Mouse (Mus musculus): ENCODE measurements around the gene Adcy1. TPM values are rescaled to one million over a fixed set of nuclear protein-coding genes. Genes with fewer than 3 reads are reported as not detected.

Adcy1 gene
- total RNA-seq (2017), result not detected in 2 replicates

DNA sequence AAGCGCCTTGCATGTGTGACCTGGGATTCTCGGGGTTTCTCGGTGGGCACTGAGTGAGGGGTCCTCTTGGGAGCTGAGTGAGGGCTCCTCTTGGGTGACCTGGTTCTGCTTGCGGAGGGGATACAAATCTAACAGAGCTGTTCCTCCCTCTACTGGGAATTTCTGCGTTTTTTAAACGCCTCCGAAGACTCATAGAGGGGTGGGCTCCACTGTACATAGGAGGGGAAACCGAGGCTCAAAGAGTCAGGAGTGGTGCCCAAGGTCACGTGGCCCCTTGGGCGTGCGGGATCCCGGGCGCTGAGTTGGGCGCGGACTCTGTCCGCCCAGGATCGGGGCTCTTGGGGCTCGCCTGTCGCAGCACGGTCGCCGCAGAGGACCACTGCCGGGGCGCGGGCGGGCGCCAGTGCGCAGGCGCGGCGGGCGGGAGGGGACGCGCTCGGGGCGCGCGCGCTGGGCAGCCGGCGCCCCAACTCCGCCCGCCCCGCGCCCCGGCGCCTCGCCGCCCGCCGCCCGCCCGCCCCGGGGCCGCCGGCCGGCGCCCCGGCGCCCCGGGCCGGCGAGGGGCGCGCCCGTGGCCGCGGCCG is at the start of gene Adcy1:
Adcy1 (plus strand) TSS at position 489 of the 584 bp plus-strand sequence.
- ATAC-seq (replicated peaks in 1 of 2; ENCODE audit: insufficient read depth in 1 of 2, low FRiP score in 2 of 2, low TSS enrichment in 1 of 2, low read depth in 1 of 2, poor library complexity in 2 of 2, severe bottlenecking in 2 of 2), result no peak

DNA sequence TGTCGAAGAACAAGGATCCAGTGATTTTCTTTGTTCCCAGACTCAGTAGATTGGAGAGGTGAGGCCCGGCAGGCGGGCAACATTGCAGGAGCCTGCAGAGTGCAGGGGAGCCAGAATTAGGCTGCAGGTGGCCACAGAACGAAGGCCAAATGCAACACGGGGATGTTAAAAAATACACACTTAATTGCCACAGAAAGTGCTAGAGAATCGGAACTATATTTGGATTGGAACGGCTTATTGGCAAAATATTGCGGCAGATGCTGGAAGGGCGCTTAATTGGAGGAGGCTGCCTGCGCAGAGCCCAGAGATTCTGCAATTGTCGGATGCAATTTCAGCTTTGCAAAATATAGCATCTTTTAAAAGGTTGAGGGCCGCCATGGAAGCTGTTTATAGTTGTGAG is 46.4 kb upstream of the Adcy1 start:
- no peak for ATAC-seq (replicated peaks in 1 of 2; ENCODE audit: insufficient read depth in 1 of 2, low FRiP score in 2 of 2, low TSS enrichment in 1 of 2, low read depth in 1 of 2, poor library complexity in 2 of 2, severe bottlenecking in 2 of 2)

DNA sequence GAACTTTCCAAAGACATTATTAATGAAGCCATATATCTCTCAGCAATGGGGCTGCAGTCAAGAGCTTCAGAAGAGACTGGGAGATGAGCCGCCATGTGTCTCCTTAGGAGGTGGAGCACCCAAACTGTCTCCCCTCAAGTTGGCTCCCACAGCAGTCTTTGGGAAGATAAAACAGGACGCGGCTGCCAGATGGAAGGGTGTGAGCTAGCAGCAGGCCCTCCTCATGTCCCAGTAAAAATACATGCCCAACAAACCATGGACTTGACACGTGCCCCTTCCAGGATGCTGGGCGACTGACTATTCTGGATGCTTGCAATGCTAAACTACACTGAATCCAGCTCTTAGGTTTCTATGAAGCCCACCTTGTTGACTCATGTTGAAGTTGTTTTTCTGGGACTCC is 45.2 kb upstream of the Adcy1 start:
- ATAC-seq (replicated peaks in 1 of 2; ENCODE audit: insufficient read depth in 1 of 2, low FRiP score in 2 of 2, low TSS enrichment in 1 of 2, low read depth in 1 of 2, poor library complexity in 2 of 2, severe bottlenecking in 2 of 2), result no peak

DNA sequence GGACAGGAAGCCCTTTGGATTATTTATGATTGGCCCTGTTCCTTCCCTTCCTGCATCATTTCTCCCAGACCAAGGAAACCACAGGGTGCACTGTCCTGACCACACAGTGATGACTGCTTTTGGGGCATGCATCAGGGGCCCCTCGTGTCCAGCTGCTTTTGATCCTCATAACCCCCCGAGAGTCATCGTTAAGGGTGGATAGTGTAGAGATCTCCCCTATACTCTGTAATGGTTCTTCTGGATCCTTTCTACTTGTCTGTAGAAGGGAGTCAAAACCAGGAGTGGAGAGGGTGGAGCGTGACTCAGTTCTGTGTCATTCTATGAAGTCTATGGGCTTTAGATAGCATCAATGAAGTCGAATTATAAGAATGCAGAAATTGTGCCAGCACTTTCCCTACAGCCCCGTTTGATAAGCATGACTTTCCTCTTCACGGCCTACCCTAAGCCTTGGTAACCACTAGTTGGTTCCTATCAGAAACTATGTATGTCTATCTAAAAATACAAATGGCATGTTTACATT is 44.2 kb upstream of the Adcy1 start:
- ATAC-seq (replicated peaks in 1 of 2; ENCODE audit: insufficient read depth in 1 of 2, low FRiP score in 2 of 2, low TSS enrichment in 1 of 2, low read depth in 1 of 2, poor library complexity in 2 of 2, severe bottlenecking in 2 of 2), result no peak

DNA sequence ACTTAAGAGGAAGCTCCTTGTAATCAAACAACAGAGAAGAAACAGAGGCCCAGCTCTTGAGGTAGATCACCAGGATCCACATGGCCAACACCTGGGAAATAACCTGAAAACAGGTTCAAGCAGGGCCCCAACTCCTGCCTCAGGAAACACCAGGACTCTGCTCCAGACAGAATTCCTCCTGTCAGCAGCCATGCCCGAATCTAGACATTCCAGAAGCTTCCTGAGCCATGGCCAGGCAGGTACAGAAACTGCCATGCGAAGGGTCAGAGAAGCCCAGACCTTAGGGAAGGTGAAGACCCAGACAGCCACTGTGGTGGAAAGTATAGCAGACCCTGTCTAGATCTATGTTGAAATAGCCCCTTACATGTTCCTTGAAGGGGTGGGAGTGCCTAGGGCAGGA is 30.2 kb upstream of the Adcy1 start:
- no peak for ATAC-seq (replicated peaks in 1 of 2; ENCODE audit: insufficient read depth in 1 of 2, low FRiP score in 2 of 2, low TSS enrichment in 1 of 2, low read depth in 1 of 2, poor library complexity in 2 of 2, severe bottlenecking in 2 of 2)

DNA sequence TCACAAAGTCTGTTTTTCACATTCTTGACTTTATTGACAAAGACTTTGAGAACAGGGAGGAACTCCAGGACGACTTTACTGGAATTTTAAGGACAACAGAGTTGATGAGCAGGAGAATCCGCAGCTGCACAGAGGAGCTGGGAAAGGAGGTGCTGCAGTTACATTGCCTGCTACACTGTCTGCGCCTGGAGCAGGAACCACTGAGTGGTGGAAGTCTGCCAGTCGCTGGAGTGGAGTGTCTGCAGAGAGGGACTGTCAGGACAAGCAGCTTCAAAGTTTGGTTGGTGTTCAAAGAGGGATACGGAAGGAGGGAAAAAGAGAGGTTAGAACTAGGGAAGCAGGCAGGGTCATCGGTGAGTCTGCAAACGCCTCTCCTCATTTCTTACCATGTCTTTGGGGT is 23.6 kb upstream of the Adcy1 start:
- ATAC-seq (replicated peaks in 1 of 2; ENCODE audit: insufficient read depth in 1 of 2, low FRiP score in 2 of 2, low TSS enrichment in 1 of 2, low read depth in 1 of 2, poor library complexity in 2 of 2, severe bottlenecking in 2 of 2), result no peak

DNA sequence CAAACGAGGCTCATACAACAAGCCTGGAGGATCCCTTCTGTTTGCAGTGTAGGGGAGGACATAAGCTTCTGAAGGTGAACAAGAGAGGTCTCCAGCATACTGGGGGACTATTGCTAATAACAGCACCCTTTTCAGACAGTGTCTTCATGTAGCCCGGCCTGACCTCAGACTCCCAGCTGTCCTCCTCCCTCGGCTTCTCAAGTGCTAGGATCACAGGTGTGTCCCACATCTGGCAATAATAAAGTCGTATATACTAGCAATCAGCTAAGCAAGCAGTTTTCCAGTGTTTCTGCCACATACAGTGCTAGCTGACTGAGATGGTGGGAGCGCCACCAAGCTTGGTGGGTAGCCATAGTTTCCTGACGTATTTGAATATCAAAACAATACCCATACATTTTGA is 22.5 kb upstream of the Adcy1 start:
- ATAC-seq (replicated peaks in 1 of 2; ENCODE audit: insufficient read depth in 1 of 2, low FRiP score in 2 of 2, low TSS enrichment in 1 of 2, low read depth in 1 of 2, poor library complexity in 2 of 2, severe bottlenecking in 2 of 2), result no peak

DNA sequence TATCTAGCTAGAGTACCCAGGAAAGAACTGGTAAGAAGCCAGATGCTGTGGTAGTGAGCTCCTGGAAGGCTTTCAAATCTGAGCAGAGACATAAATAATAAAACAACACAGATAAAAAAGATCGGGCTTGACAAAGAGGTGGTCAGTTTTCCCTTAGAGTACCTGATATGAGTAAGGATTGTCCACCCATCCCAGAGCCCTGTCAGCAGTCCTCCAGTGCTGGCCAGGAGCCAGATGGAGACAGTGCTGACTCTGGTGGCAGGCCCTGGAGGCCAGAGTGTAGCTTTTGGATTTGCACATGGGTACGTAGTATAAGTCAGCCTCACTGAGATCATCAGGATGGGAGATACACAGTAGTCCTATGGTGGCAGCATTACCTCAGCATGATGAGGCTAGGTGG is 16.1 kb upstream of the Adcy1 start:
- ATAC-seq (replicated peaks in 1 of 2; ENCODE audit: insufficient read depth in 1 of 2, low FRiP score in 2 of 2, low TSS enrichment in 1 of 2, low read depth in 1 of 2, poor library complexity in 2 of 2, severe bottlenecking in 2 of 2), result no peak

DNA sequence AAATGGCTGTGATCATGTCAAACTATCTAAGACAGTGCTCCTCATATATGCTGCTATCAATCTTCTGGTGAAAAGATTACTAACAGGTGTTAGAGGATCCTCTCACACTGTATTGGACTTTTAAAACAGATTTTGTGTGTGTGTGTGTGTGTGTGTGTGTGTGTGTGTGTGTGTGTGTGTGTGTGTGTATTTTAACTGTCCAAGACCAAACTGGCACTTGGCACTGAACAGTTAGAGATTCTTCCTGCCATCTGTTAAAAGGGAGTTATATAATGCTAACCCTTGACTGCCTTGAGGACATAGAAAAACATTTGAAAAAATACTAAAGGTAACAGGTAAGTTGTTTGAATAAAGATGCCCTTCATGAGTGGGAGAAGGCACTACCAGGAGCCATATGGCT is 15.7 kb upstream of the Adcy1 start:
- ATAC-seq (replicated peaks in 1 of 2; ENCODE audit: insufficient read depth in 1 of 2, low FRiP score in 2 of 2, low TSS enrichment in 1 of 2, low read depth in 1 of 2, poor library complexity in 2 of 2, severe bottlenecking in 2 of 2), result no peak

DNA sequence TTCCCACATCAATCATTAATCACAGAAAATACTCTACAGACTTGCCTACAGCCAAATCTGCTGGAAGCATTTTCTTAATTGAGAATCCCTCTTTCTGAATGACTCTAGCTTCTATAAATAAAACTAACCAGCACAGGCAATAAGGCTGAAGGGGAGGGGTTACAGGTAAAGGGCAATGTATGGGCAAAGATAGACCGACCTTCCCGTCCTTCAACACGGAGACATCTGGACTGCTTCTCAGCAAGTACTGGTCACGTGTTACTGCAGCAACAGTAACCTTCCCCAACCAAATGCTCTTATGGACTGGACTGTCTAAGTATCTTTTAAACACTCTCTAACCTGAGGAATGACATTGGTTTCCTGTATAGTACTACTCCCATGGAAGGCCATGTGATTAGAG is 9.6 kb upstream of the Adcy1 start:
- ATAC-seq (replicated peaks in 1 of 2; ENCODE audit: insufficient read depth in 1 of 2, low FRiP score in 2 of 2, low TSS enrichment in 1 of 2, low read depth in 1 of 2, poor library complexity in 2 of 2, severe bottlenecking in 2 of 2), result no peak

DNA sequence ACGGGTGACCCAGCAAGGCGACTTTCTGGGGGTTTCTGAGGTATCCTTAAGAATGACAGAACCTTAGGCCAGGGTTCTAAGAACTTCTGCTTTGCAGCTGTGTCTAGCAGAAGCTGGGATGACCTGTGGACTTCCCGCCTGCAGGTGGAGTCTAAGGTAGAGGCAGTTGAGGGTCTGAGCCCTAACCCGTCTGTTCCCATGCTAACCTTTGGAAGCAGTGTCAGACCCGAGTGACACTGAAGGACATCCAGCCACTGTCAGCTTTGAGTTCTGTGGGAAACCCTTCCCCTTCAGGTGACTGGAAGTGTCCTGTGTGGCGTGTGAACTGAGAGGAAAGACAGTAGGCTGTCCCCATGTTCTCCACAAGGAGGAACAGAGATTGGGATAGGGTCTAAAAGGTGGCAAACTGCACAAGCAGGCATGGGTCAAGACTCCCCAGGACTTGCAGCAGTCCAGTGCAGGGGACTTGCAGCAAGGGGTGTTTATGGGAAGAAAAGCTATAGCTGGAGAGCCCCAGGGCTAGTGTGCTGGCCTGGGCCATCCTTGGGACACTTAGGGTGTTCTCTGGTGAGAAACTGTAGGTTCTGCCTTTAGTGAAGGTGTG is 8.5 kb upstream of the Adcy1 start:
- no peak for ATAC-seq (replicated peaks in 1 of 2; ENCODE audit: insufficient read depth in 1 of 2, low FRiP score in 2 of 2, low TSS enrichment in 1 of 2, low read depth in 1 of 2, poor library complexity in 2 of 2, severe bottlenecking in 2 of 2)

DNA sequence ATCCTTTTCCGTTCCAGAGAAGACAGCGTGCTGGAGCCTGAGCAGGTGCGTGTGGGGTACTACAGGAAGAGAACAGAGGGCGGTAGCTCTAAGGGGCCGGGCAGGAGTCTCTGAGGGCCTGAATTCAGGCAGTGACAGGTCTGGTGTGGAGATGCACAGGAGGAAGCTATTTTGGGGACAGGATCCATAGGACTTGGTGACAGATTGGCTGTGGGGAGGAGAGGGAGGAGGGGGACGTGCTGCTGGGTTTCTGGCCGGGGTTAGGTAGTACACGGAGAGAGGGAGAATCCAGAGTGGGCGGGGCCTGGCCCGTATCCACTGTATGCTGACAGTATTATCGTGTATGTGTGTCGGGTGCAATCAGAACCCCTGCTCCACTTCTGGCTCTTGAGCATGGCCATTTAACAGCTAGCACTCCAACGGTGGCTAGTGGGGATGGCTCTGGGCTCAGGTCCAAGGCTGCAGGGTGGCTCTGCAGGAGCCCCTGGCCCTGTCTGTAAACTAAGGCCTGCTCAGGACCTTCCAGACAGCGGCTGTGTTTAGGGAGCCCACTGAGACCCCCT is 7.8 kb upstream of the Adcy1 start:
- ATAC-seq (replicated peaks in 1 of 2; ENCODE audit: insufficient read depth in 1 of 2, low FRiP score in 2 of 2, low TSS enrichment in 1 of 2, low read depth in 1 of 2, poor library complexity in 2 of 2, severe bottlenecking in 2 of 2), result no peak

DNA sequence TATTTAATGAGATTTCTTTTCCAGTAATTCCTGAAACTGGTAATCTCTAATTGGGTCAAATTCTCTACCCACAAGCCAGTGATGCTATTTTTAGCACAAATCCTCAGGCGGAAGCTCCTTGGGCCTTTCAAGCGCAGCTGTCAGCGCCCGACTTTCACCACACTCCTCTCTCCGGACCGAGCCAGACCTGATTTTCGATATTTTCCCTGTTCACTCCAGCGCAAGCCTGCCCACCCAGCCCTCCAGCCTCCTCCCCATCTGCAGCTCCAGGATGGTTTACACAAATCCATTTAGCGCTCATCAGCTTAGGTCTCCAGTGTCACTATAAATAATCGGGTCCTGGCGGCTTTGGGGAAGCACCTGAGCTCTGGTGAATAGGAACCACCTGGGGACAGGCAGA is 7.2 kb upstream of the Adcy1 start:
- no peak for ATAC-seq (replicated peaks in 1 of 2; ENCODE audit: insufficient read depth in 1 of 2, low FRiP score in 2 of 2, low TSS enrichment in 1 of 2, low read depth in 1 of 2, poor library complexity in 2 of 2, severe bottlenecking in 2 of 2)

DNA sequence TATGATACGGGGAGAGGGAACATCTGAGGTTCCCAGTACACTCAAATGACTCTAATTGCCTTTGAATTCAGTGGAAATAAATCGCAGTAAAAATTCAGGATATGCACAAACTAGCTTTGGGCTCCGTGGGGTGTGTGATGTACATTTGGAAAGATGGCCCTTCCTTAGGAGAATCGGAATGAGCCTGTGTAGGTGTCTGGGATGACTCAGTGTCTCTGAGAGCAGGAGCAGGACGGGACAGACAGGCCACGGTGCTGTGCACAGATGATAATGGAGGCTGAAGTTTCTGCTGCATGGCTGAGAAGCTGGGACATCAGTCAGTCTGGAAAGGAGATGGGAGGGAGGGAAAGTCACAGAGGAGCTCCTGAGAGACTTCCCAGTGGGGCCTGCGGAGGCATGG is 5.5 kb upstream of the Adcy1 start:
- no peak for ATAC-seq (replicated peaks in 1 of 2; ENCODE audit: insufficient read depth in 1 of 2, low FRiP score in 2 of 2, low TSS enrichment in 1 of 2, low read depth in 1 of 2, poor library complexity in 2 of 2, severe bottlenecking in 2 of 2)

DNA sequence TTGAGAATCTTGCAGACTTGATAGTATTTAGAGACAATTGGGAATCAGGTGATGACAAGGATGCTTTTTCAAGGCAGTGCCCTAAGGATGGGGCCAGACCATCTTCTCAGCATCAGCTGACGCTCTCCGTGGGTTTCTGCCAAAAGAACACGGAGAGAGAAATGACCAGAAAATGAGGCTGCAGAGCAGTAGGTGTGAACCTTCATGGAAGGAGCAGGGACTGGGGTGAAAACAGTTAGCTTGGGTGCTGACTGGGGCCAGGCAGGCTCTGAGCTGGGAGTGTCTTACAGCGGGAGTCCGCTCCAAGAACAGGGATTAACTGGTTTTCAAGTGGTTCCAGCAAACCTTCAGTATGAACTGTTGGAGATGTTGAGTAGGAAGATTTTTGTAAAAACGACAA is 1.3 kb upstream of the Adcy1 start:
- no peak for ATAC-seq (replicated peaks in 1 of 2; ENCODE audit: insufficient read depth in 1 of 2, low FRiP score in 2 of 2, low TSS enrichment in 1 of 2, low read depth in 1 of 2, poor library complexity in 2 of 2, severe bottlenecking in 2 of 2)

DNA sequence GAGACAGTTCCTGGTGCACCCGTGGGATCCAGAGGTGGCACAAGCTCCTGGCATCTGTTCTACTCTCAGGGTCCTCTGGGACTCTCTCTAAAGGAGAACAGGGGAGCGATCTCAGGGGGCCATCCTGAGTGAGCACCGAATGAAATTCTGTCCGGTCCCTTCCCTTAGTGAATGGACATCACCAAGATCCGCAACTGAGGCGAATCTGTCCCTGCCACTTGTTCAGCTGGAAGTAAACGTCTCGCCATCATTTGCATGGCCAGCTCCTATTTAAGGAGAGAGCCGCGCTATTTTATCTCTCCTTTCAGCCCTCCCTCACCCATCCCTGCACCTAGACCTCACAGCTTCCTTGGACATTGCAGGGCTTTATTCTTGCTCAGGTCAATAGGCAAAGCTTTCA is 723 bp upstream of the Adcy1 start:
- no peak for ATAC-seq (replicated peaks in 1 of 2; ENCODE audit: insufficient read depth in 1 of 2, low FRiP score in 2 of 2, low TSS enrichment in 1 of 2, low read depth in 1 of 2, poor library complexity in 2 of 2, severe bottlenecking in 2 of 2)

DNA sequence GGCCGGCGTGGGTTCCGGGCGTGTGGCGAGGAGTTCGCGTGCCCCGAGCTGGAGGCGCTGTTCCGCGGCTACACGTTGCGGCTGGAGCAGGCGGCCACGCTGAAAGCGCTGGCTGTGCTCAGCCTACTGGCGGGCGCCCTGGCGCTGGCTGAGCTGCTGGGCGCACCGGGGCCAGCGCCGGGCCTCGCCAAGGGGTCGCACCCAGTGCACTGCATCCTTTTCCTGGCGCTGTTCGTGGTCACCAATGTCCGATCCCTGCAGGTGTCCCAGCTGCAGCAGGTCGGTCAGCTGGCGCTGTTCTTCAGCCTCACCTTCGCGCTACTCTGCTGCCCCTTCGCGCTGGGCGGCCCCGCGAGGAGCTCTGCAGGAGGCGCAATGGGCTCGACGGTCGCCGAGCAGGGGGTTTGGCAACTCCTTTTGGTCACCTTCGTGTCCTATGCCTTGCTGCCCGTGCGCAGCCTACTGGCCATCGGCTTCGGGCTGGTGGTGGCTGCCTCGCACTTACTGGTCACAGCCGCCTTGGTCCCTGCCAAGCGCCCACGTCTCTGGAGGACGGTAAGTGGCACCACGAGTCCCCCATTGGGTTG is 485 bp downstream of the Adcy1 start:
- no peak for ATAC-seq (replicated peaks in 1 of 2; ENCODE audit: insufficient read depth in 1 of 2, low FRiP score in 2 of 2, low TSS enrichment in 1 of 2, low read depth in 1 of 2, poor library complexity in 2 of 2, severe bottlenecking in 2 of 2)

DNA sequence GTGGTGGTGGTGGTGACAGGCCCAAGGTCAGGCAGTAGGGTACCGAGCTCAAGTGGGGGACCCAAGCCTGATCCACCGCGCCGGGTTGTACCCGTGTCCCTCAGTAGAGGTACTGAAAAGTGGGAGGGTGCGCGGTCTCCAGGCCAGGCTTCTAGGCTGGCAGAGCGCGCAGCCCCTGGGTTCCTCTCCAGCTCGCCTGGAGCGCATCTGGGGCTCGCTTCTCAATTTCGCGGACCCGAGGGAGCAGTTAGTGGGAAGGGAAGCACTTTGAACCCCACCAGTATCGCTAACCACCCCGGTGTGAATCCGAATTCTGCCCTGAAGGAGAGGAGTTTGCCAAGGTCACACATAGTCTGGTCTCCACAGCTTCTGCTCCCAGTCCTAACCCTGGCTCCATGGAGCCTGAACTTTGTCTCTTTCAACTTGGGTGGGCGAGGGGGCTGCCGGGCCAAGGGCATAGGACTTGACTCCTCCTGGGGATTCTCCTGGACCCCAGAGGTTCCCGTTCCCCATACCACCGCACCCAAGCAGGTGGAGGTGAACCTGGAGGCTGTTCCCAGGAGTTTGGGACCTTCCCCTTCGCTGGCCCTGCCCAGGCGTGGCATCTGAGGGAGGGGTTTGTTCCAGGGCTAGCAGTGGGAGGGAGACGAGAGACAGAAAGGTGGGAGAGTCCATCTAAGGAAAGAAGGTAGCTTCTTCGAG is 1.3 kb downstream of the Adcy1 start:
- ATAC-seq (replicated peaks in 1 of 2; ENCODE audit: insufficient read depth in 1 of 2, low FRiP score in 2 of 2, low TSS enrichment in 1 of 2, low read depth in 1 of 2, poor library complexity in 2 of 2, severe bottlenecking in 2 of 2), result no peak

Data from hematopoietic stem cell, adult 5-6 weeks (primary cell).